Mouse (Mus musculus) fat pad, adult 2 months (tissue): ENCODE data around the gene Chrna3.

ENCODE experiments used
- DNase-seq: peaks from one replicate; pipeline ENCODE4 v3.0.0-alpha.2; 2011; ENCODE audit warnings: low read depth, low spot score; ENCODE audit errors: extremely low read depth

The Chrna3 gene

GRCm38 (mm10) chr9:55026275-55026663 lies at the start of gene Chrna3:
Gene Chrna3, minus strand, starts transcription at chr9:55026562.
- DNase-seq, result no peak

GRCm38 (mm10) chr9:55067965-55068265 lies 41.6 kb upstream of the Chrna3 start:
- no peak for DNase-seq

GRCm38 (mm10) chr9:55067260-55067964 lies 41.0 kb upstream of the Chrna3 start:
- DNase-seq, result no peak

- no peak for DNase-seq
These were observed 38.9 kb upstream of the Chrna3 start for GRCm38 (mm10) chr9:55065241-55065640.

GRCm38 (mm10) chr9:55058067-55058466 lies 31.7 kb upstream of the Chrna3 start:
- no peak for DNase-seq

- no peak for DNase-seq
These were observed 29.1 kb upstream of the Chrna3 start for GRCm38 (mm10) chr9:55055386-55055930.

- DNase-seq, result no peak
These were observed 22.0 kb upstream of the Chrna3 start, which contains the start of gene Chrnb4 for GRCm38 (mm10) chr9:55048211-55048880. Gene Chrnb4, minus strand, starts transcription at chr9:55048779.

GRCm38 (mm10) chr9:55046764-55047163 lies 20.4 kb upstream of the Chrna3 start:
- DNase-seq, result no peak

GRCm38 (mm10) chr9:55045001-55045400 lies 18.6 kb upstream of the Chrna3 start:
- DNase-seq, result no peak

GRCm38 (mm10) chr9:55043688-55044087 lies 17.3 kb upstream of the Chrna3 start:
- no peak for DNase-seq

- DNase-seq, result no peak
These were observed 15.0 kb upstream of the Chrna3 start for GRCm38 (mm10) chr9:55041389-55041788.

GRCm38 (mm10) chr9:55039983-55040382 lies 13.6 kb upstream of the Chrna3 start:
- no peak for DNase-seq

- no peak for DNase-seq
These were observed 12.6 kb upstream of the Chrna3 start for GRCm38 (mm10) chr9:55038948-55039347.

GRCm38 (mm10) chr9:55031435-55032167 lies 5.2 kb upstream of the Chrna3 start:
- DNase-seq, result no peak

GRCm38 (mm10) chr9:55025534-55026274 lies 658 bp downstream of the Chrna3 start:
- DNase-seq, result no peak

GRCm38 (mm10) chr9:55023902-55024583 lies 2.3 kb downstream of the Chrna3 start:
- DNase-seq, result no peak

GRCm38 (mm10) chr9:55023326-55023725 lies 3.0 kb downstream of the Chrna3 start:
- DNase-seq, result no peak

- DNase-seq, result no peak
These were observed 9.4 kb downstream of the Chrna3 start for GRCm38 (mm10) chr9:55016926-55017325.

- DNase-seq, result no peak
These were observed 15.6 kb downstream of the Chrna3 start for GRCm38 (mm10) chr9:55010588-55011350.

- no peak for DNase-seq
These were observed 16.7 kb downstream of the Chrna3 start for GRCm38 (mm10) chr9:55009692-55010091.
